Mouse (Mus musculus) layer of hippocampus, adult 18-20 months (tissue): Measurements from ENCODE around the gene Idh3a. TPM values are rescaled to one million over a fixed set of nuclear protein-coding genes. Genes with fewer than 3 reads are reported as not detected.
A peak's percentile ranks its signal among the peaks of the same experiment; 100 is the strongest.
"Not testable (repeated sequence)": the region's sequence is repeated elsewhere in the genome, so short reads cannot be mapped to it uniquely, and the experiment has no call there.

Experiments
- DNase-seq, 2 experiments: peaks; one replicate each; pipeline ENCODE4 v3.0.0; 2022; ENCODE audit warnings: low spot score in 2 of 2
- total RNA-seq, 2 experiments: library from RNA; stranded (reverse); gene quantifications; 2 replicates each; pipeline ENCODE4 v1.2.3; 2021

Gene Idh3a
- total RNA-seq, 2 experiments from 2014 or later, result 172 to 174 TPM

GRCm38 (mm10) chr9:54585839-54586198 is 315 bp upstream of the Idh3a start:
- DNase-seq, result no peak

- no peak for DNase-seq
Observed at GRCm38 (mm10) chr9:54587863-54588262, 1.7 kb downstream of the Idh3a start.

- not testable (repeated sequence) for DNase-seq
Observed at GRCm38 (mm10) chr9:54593652-54594051, 7.5 kb downstream of the Idh3a start.

- no peak for DNase-seq
Observed at GRCm38 (mm10) chr9:54596752-54597465, 10.8 kb downstream of the Idh3a start.

- no peak for DNase-seq
Observed at GRCm38 (mm10) chr9:54602386-54602785, 16.3 kb downstream of the Idh3a start.

GRCm38 (mm10) chr9:54602916-54603315 is 16.8 kb downstream of the Idh3a start:
- DNase-seq, result no peak

- DNase-seq, result no peak
Observed at GRCm38 (mm10) chr9:54604131-54604654, 18.1 kb downstream of the Idh3a start.

- DNase-seq, result peak in 1 of 2 experiments; percentile 55
Observed at GRCm38 (mm10) chr9:54604886-54605285, 18.8 kb downstream of the Idh3a start.

GRCm38 (mm10) chr9:54612781-54613191 is 26.7 kb downstream of the Idh3a start:
- no peak for DNase-seq

- DNase-seq, result peak in 1 of 2 experiments; percentile 65
Observed at GRCm38 (mm10) chr9:54614182-54614850, 28.2 kb downstream of the Idh3a start.

- DNase-seq, result no peak
Observed at GRCm38 (mm10) chr9:54627240-54627639, 41.1 kb downstream of the Idh3a start.

- peak in 1 of 2 experiments; percentile 23 for DNase-seq
Observed at GRCm38 (mm10) chr9:54628752-54629151, 42.6 kb downstream of the Idh3a start.

- no peak for DNase-seq
Observed at GRCm38 (mm10) chr9:54629613-54630261, 43.6 kb downstream of the Idh3a start.

GRCm38 (mm10) chr9:54630905-54631304 is 44.8 kb downstream of the Idh3a start:
- DNase-seq, result no peak

- no peak for DNase-seq
Observed at GRCm38 (mm10) chr9:54633401-54633800, 47.3 kb downstream of the Idh3a start.

- no peak for DNase-seq
Observed at GRCm38 (mm10) chr9:54637510-54638314, 51.6 kb downstream of the Idh3a start.

- DNase-seq, result no peak
Observed at GRCm38 (mm10) chr9:54639192-54639591, 53.1 kb downstream of the Idh3a start.

GRCm38 (mm10) chr9:54641548-54641947 is 55.4 kb downstream of the Idh3a start:
- no peak for DNase-seq

- DNase-seq, result no peak
Observed at GRCm38 (mm10) chr9:54642149-54642548, 56.0 kb downstream of the Idh3a start.

GRCm38 (mm10) chr9:54642556-54642955 is 56.4 kb downstream of the Idh3a start:
- no peak for DNase-seq

GRCm38 (mm10) chr9:54643179-54643578 is 57.0 kb downstream of the Idh3a start:
- no peak for DNase-seq
